Mouse (Mus musculus) kidney, adult 2 months (tissue): Measurements from ENCODE around the gene Gm10553.
"Not testable (repeated sequence)": the region's sequence is repeated elsewhere in the genome, so short reads cannot be mapped to it uniquely, and the experiment has no call there.

Experiments
- CTCF ChIP-seq: fragments of 200-500 bp; conservative IDR thresholded peaks from 2 replicates; pipeline ENCODE4 v1.5.1; 2011; ENCODE audit warnings: low read depth, mild to moderate bottlenecking, control low read depth, low read length, moderate library complexity, mixed read lengths; ENCODE audit not compliant: insufficient read depth, insufficient read length
- POLR2A ChIP-seq: fragments of 200-500 bp; IDR thresholded peaks from one replicate; pipeline ENCODE4 v1.6.1; 2011; ENCODE audit warnings: low read depth, low read length, control low read depth

- TF ChIP-seq CTCF, POLR2A: not testable (repeated sequence)
Observed at GRCm38 (mm10) chr1:85133671-85134070, 33.7 kb downstream of the Gm10553 start.
